Mouse (Mus musculus) heart, embryonic 15.5 days (tissue): Measurements from ENCODE around the gene Gm11549. TPM values are rescaled to one million over a fixed set of nuclear protein-coding genes. Genes with fewer than 3 reads are reported as not detected.

ENCODE experiments used
- ATAC-seq: fragments of 200-750 bp; cut with Nextera tagmentation; replicated peaks from 2 replicates; pipeline ENCODE4 v1.8.0; 2017; ENCODE audit warnings: low read depth, moderate TSS enrichment; ENCODE audit not compliant: insufficient number of reproducible peaks, insufficient read depth, low FRiP score
- H3K27ac ChIP-seq: fragments of 300-500 bp; sonication (generic); 2 replicates; pipeline ENCODE4 v1.5.1; 2015; ENCODE audit warnings: mild to moderate bottlenecking, inconsistent platforms
- H3K27me3 ChIP-seq: fragments of 300-500 bp; sonication (generic); 2 replicates; pipeline ENCODE4 v1.6.1; 2015; ENCODE audit warnings: inconsistent platforms
- H3K36me3 ChIP-seq: fragments of 300-500 bp; sonication (generic); 2 replicates; pipeline ENCODE4 v1.6.1; 2015; ENCODE audit warnings: mild to moderate bottlenecking, inconsistent platforms
- H3K4me1 ChIP-seq: fragments of 300-500 bp; sonication (generic); replicated peaks from 2 replicates; pipeline ENCODE4 v1.6.1; 2015; ENCODE audit warnings: inconsistent platforms
- H3K4me2 ChIP-seq: fragments of 300-500 bp; sonication (generic); 2 replicates; pipeline ENCODE4 v1.6.1; 2015; ENCODE audit warnings: inconsistent platforms, mild to moderate bottlenecking, moderate library complexity
- H3K4me3 ChIP-seq: fragments of 300-500 bp; sonication (generic); 2 replicates; pipeline ENCODE4 v1.5.1; 2015; ENCODE audit warnings: mild to moderate bottlenecking, inconsistent platforms
- H3K9ac ChIP-seq: fragments of 300-500 bp; sonication (generic); 2 replicates; pipeline ENCODE4 v1.6.1; 2015; ENCODE audit warnings: mild to moderate bottlenecking, inconsistent platforms
- H3K9me3 ChIP-seq: fragments of 300-500 bp; sonication (generic); replicated peaks from 2 replicates; pipeline ENCODE4 v1.6.1; 2016; ENCODE audit warnings: inconsistent platforms
- WGBS: fragments of 180-500 bp; shearing (Covaris S2); methylation state at CpG from one replicate; pipeline ENCODE4 v1.1.7; 2015; ENCODE audit warnings: mixed read lengths; 5-methylcytosine and 5-hydroxymethylcytosine counted together
- polyA plus RNA-seq: library from polyadenylated mRNA; unstranded; fragments of >200 nt; fragmentation: Nextera tagmentation; extraction: Ambion mirVana; gene quantifications from 2 replicates; pipeline ENCODE4 v1.2.1, GENCODE M21; 2015

Gm11549 gene
- polyA plus RNA-seq = 0.46 and 0.60 TPM in 2 replicates

- peak within 1 kb of the TSS; percentile 91 for H3K4me2 ChIP-seq
- H3K9ac ChIP-seq = peak within 1 kb of the TSS; percentile 59
- H3K27ac ChIP-seq = no peak within 1 kb of the TSS
- H3K4me3 ChIP-seq = peak within 1 kb of the TSS; percentile 55
- ATAC-seq = 0 out of 2 replicates have a peak, but pooled peaks have one; percentile 39
- H3K9me3 ChIP-seq = no peaks in the 10 kb centered on the region
- WGBS = under 1% methylated on average over 51 of the region's 51 CpGs
- peaks cover 11% of the 10 kb centered on the region for H3K4me1 ChIP-seq
- peaks cover 37% of the 10 kb centered on the region for H3K27me3 ChIP-seq
- H3K36me3 ChIP-seq = no peaks in the 10 kb centered on the region
Observed at GRCm38 (mm10) chr3:36521073-36522060, at the start of gene Gm11549. Gm11549 (minus strand) TSS chr3:36521813.

DNA sequence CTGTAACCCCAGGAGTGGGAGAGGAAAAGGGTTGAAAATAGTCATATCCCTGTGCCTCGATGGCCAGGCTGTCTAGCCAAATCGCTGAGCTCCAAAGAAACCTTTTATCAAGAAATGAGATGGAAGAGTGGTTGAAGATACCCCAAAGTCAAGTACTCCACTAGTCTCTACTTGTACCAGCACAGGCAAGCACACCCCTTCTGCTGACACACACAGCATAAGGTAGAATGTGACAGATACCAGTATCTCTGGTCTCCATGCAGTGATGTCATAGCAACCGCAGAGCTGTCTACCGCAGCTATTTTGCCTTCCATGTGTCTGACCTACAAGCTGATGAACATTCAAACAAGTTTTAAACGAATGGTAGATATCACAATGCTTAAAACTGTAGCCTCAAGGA, 48.2 kb upstream of the Gm11549 start:
- Histone ChIP-seq H3K27ac (no peak overlapping the region), H3K4me2 (peak overlapping the region; percentile 96), H3K4me1 (peaks cover 22% of the 10 kb centered on the region), H3K4me3 (peak overlapping the region; percentile 97), H3K9ac (peak overlapping the region; percentile 85; the same call in 1 of the 2 replicates), H3K9me3 (no peaks in the 10 kb centered on the region), H3K36me3 (peaks cover 46% of the 10 kb centered on the region), H3K27me3 (no peaks in the 10 kb centered on the region)
- no peak for ATAC-seq
- whole genome bisulfite sequencing = 62% methylated on average over 5 of the region's 5 CpGs

- Histone ChIP-seq H3K4me3 (no peak overlapping the region), H3K9ac (no peak overlapping the region), H3K9me3 (no peaks in the 10 kb centered on the region), H3K36me3 (peaks cover 87% of the 10 kb centered on the region), H3K27me3 (no peaks in the 10 kb centered on the region), H3K27ac (no peak overlapping the region), H3K4me2 (no peak overlapping the region), H3K4me1 (no peaks in the 10 kb centered on the region)
- 87% methylated on average over 3 of the region's 3 CpGs for WGBS
- ATAC-seq = no peak
Observed at GRCm38 (mm10) chr3:36563666-36564065, 42.1 kb upstream of the Gm11549 start.

DNA sequence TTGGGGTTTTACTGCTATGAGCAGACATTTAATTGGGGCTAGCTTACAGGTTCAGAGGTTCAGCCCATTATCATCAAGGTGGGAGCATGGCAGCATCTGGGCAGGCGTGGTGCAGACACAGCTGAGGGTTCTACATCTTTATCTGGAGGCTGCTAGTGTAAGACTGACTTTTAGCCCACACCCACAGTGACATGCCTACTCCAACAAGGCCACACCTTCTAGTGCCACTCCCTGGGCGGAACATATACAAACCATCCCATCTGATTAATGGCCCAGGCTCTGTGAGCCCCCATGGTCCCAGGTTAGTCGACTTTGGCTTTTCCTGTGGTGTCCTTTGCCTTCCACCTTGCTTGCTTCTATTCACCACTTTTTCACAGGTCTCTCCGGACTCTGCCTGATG, 38.0 kb upstream of the Gm11549 start:
- Histone ChIP-seq H3K27ac (no peak overlapping the region), H3K36me3 (peaks cover 88% of the 10 kb centered on the region)
- 82% methylated on average over 4 of the region's 4 CpGs for WGBS

GRCm38 (mm10) chr3:36557601-36558000, 36.0 kb upstream of the Gm11549 start:
- ATAC-seq = no peak
- WGBS = 88% methylated on average over 1 of the region's 1 CpGs
- Histone ChIP-seq H3K4me1 (0 out of 2 replicates have a peak, but pooled peaks cover 2% of the 10 kb centered on the region), H3K9ac (no peak overlapping the region), H3K27ac (no peak overlapping the region), H3K9me3 (no peaks in the 10 kb centered on the region), H3K4me2 (no peak overlapping the region), H3K36me3 (peaks cover 69% of the 10 kb centered on the region), H3K4me3 (no peak overlapping the region), H3K27me3 (no peaks in the 10 kb centered on the region)

More for the DNA sequence above, 38.0 kb upstream of the Gm11549 start:
- Histone ChIP-seq H3K4me3 (no peak overlapping the region), H3K9me3 (no peaks in the 10 kb centered on the region), H3K4me2 (no peak overlapping the region), H3K4me1 (no peaks in the 10 kb centered on the region), H3K9ac (no peak overlapping the region), H3K27me3 (no peaks in the 10 kb centered on the region)
- no peak for ATAC-seq

DNA sequence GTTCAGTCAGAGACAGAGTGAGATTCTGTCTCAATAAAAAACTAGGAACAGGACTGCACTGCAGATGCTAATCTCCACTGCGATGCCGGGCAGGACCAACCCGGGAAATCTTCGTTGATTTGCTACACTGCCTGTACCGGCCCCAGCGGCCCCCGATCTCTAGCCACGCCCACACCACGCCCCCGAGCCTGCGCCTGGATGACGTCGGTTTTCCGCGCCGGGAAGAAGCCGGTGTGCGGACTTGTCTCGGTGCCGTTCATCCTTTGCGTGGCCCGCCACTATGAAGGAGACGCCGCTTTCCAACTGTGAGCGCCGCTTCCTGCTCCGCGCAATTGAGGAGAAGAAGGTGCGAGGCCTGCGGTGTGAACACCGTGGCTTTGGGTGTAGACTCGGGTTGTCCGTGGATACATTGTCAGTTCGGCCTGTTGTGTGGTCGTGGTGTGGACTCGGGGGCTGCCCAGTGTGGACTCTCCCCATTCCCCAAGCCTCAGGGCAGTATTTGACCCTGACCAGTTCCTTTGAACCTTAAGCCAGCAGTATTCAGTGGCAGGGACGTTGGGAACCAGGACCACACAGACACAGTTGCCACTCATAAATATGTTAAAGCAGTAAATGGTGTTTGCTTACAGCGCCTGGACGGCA, 30.9 kb upstream of the Gm11549 start, which contains the start of gene Exosc9:
Gene Exosc9 (plus strand): TSS at position 201 of the 642 bp plus-strand sequence.
- under 1% methylated on average over 39 of the region's 39 CpGs for WGBS
- Histone ChIP-seq H3K9ac (peak within 1 kb of the TSS; percentile 71), H3K4me1 (peaks cover 9% of the 10 kb centered on the region; the same call in 1 of the 2 replicates), H3K27ac (peak within 1 kb of the TSS; percentile 48; the same call in 1 of the 2 replicates), H3K27me3 (no peaks in the 10 kb centered on the region), H3K4me3 (peak within 1 kb of the TSS; percentile 84), H3K4me2 (peak within 1 kb of the TSS; percentile 85), H3K36me3 (peaks cover 28% of the 10 kb centered on the region), H3K9me3 (no peaks in the 10 kb centered on the region)
- peak; percentile 90 for ATAC-seq

- peak; percentile 21; the same call in 1 of the 2 replicates for ATAC-seq
- Histone ChIP-seq H3K9me3 (no peaks in the 10 kb centered on the region), H3K4me3 (peak overlapping the region; percentile 84), H3K27ac (0 out of 2 replicates have a peak overlapping the region, but pooled peaks have one; percentile 18), H3K4me1 (peaks cover 9% of the 10 kb centered on the region; the same call in 1 of the 2 replicates), H3K36me3 (peaks cover 22% of the 10 kb centered on the region), H3K4me2 (peak overlapping the region; percentile 85), H3K9ac (peak overlapping the region; percentile 71), H3K27me3 (no peaks in the 10 kb centered on the region)
- WGBS = 20% methylated on average over 12 of the region's 12 CpGs
Observed at GRCm38 (mm10) chr3:36551851-36552384, 30.3 kb upstream of the Gm11549 start.

GRCm38 (mm10) chr3:36551343-36551742, 29.7 kb upstream of the Gm11549 start:
- Histone ChIP-seq H3K27me3 (no peaks in the 10 kb centered on the region), H3K9me3 (no peaks in the 10 kb centered on the region), H3K4me1 (peaks cover 9% of the 10 kb centered on the region; the same call in 1 of the 2 replicates), H3K4me3 (peak overlapping the region; percentile 84), H3K4me2 (peak overlapping the region; percentile 85), H3K36me3 (peaks cover 16% of the 10 kb centered on the region), H3K27ac (no peak overlapping the region), H3K9ac (no peak overlapping the region)
- WGBS = 52% methylated on average over 9 of the region's 9 CpGs
- ATAC-seq = no peak

GRCm38 (mm10) chr3:36544961-36545360, 23.3 kb upstream of the Gm11549 start:
- H3K27me3 ChIP-seq = no peaks in the 10 kb centered on the region
- no peak overlapping the region for H3K4me2 ChIP-seq
- H3K36me3 ChIP-seq = no peaks in the 10 kb centered on the region
- no peaks in the 10 kb centered on the region for H3K4me1 ChIP-seq
- no peaks in the 10 kb centered on the region for H3K9me3 ChIP-seq
- no peak for ATAC-seq
- no peak overlapping the region for H3K9ac ChIP-seq
- H3K4me3 ChIP-seq = no peak overlapping the region
- WGBS = 66% methylated on average over 3 of the region's 3 CpGs
- no peak overlapping the region for H3K27ac ChIP-seq

DNA sequence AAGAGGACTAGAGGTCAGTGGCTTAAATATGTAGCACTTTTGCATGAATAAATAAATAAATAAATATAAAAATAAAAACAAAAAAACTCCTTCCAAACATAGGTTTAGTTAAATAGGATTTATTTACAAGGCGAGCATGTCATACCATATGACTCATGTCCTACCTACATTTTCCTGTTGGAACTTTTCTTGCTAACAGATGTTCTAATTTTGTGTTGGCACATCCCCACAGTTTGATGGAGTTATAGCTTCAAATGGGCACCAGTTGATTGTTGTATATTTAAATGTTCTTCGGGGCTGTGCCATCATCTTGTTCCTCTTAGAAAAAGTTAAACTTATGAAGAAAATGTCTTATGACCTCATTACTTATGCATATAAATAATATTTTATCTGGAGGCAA, 19.8 kb upstream of the Gm11549 start:
- 77% methylated on average over 2 of the region's 2 CpGs for WGBS
- Histone ChIP-seq H3K9ac (no peak overlapping the region), H3K27ac (no peak overlapping the region), H3K4me3 (no peak overlapping the region), H3K27me3 (no peaks in the 10 kb centered on the region), H3K4me2 (no peak overlapping the region), H3K9me3 (no peaks in the 10 kb centered on the region), H3K4me1 (no peaks in the 10 kb centered on the region), H3K36me3 (no peaks in the 10 kb centered on the region)
- no peak for ATAC-seq

DNA sequence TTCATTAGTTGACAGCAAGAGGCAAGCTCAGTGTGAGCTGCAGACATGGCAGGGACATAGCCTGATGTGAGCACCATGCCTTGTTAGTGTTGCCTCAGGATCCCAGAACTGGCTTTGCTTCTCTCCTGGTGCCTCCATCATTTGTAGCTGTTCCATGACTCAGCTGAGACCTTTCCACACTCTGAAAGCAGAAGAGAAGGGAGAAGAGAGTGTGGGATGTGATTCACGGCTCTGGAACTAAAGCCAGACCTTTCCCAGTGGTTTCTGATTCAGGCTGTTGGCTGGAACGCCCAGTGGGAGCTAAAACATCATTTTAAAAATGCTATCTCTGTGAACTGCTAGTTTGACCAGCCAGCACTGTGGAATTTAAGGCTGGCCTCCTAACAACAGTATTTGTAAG, 19.1 kb upstream of the Gm11549 start:
- H3K36me3 ChIP-seq = no peaks in the 10 kb centered on the region
- no peaks in the 10 kb centered on the region for H3K4me1 ChIP-seq
- ATAC-seq = no peak
- H3K4me3 ChIP-seq = no peak overlapping the region
- no peak overlapping the region for H3K27ac ChIP-seq
- WGBS = 50% methylated on average over 2 of the region's 2 CpGs
- no peaks in the 10 kb centered on the region for H3K9me3 ChIP-seq
- no peak overlapping the region for H3K4me2 ChIP-seq
- no peak overlapping the region for H3K9ac ChIP-seq
- H3K27me3 ChIP-seq = no peaks in the 10 kb centered on the region
